Mouse (Mus musculus) ovary, postnatal 14 days (tissue): Measurements from ENCODE around the gene Tmem255a.

ENCODE experiments used
- DNase-seq: peaks from one replicate; pipeline ENCODE4 v3.0.0; 2022; ENCODE audit warnings: low spot score

The Tmem255a gene

GRCm38 (mm10) chrX:38166064-38166463, 86.2 kb downstream of the Tmem255a start:
- no peak for DNase-seq

DNA sequence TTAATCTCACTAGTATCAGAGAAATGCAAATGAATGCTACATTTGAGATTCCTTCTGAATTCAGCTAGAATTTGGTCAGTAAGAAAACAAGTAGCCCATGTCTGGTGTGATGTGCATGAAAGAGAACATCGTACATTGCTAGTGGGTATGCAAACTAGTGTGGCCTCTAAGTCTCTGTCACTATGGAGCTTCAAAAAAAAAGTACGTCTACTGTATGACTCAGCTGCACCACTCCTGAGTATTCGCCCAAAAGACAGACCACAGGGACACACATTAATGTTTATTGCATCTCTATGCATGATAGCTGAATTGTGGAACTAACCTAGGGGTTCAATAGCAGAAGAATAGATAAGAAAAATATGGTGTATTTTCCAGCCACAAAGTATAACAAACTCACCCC, 86.9 kb downstream of the Tmem255a start:
- no peak for DNase-seq

GRCm38 (mm10) chrX:38159097-38159496, 93.1 kb downstream of the Tmem255a start:
- no peak for DNase-seq
